Mouse (Mus musculus) T-helper 2 cell (primary cell): ENCODE results near the gene Zranb3.

Experiments
- in situ Hi-C: fragments of 300-600 bp; cut with MboI, MseI; formaldehyde crosslinking; loops from one replicate; pipeline ENCODE4 v1.15.1; 2025; ENCODE audit warnings: high pct_unique_total_duplicates

Gene Zranb3

DNA sequence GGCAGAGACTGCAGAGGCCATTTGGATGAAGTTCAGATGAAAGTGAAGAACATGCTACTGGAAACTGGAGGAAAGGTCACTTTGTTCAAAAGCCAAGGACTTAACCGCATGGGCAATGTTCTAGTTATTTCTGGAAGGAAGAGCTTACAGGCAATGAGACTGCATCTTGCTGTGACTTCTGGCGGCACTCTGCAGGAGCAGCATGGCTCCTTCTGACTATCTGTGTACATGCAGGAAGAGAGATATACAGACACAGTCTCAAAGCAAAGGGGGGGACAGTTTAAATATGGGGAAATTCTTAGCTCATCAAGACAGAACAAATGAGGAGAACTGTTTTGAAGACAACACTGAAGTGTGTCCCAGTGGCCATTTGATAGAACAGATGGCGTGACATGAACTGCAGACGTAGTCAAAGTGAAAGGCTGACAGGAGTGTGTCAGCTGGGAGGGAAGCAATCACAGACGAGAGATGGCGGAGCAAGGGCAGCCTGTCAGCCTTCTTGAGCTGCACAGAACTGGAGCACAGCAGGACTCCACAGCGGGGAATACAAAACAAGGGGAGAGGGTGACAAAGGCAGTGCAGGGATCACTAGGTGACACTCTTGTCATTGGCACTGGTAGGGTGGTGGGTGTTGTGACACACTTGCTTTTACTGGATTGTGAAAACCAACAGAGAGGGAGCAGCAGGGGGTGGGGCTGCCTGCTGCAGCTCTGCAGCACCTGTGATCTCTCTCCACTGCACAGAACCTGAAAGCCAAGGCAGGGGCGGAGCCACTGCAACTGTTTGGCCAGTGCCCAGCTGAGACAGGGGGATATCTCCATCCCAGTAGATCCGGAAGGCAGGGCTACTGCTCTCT lies 112.7 kb downstream of the Zranb3 start:
- in situ Hi-C loops = no loop called here

GRCm38 (mm10) chr1:127989387-127989786 lies 113.5 kb downstream of the Zranb3 start:
- in situ Hi-C loops = no loop called here

DNA sequence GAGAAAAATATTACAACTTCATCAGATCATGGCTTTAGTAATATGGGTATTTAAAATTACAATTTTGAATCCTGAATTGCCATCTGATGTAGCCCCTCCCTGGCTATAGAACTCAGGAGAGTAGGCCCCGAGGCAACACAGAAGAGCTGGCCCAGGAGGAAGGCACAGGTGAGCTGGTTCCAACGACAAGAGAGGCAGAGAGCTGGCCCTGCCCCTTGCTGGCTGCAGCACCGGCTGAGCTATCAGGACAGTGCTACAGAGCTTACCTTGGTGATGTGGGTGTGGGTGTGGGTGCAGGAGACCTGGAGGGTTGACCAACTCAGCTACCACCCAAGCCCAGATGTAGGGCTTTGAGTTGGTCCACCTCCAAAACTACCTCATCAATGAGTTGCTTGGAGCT lies 114.6 kb downstream of the Zranb3 start:
- in situ Hi-C loops = no loop called here

DNA sequence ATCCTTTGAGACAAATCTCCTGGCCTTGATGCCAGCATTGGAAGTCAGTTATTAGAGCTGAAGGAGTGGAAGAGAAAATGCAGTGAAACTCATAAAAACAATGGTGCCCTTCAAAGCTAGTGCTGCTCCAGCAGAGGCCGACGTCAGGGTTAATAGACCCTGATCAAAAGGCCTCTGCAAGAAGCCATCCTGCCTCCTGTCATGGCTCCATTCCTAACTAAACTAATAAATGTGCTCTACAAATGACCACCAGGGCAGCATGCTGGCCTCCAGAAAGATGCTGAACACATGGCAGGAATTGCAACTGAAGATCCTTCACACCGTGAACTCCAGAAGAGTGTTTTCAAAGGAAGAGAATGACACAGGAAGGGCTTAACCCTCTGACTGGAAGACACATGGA lies 117.5 kb downstream of the Zranb3 start:
- in situ Hi-C loops = no loop called here

- in situ Hi-C loops = no loop called here
These were observed 119.4 kb downstream of the Zranb3 start for GRCm38 (mm10) chr1:127983274-127983993.

- in situ Hi-C loops = no loop called here
These were observed 120.6 kb downstream of the Zranb3 start for GRCm38 (mm10) chr1:127982268-127982667.

DNA sequence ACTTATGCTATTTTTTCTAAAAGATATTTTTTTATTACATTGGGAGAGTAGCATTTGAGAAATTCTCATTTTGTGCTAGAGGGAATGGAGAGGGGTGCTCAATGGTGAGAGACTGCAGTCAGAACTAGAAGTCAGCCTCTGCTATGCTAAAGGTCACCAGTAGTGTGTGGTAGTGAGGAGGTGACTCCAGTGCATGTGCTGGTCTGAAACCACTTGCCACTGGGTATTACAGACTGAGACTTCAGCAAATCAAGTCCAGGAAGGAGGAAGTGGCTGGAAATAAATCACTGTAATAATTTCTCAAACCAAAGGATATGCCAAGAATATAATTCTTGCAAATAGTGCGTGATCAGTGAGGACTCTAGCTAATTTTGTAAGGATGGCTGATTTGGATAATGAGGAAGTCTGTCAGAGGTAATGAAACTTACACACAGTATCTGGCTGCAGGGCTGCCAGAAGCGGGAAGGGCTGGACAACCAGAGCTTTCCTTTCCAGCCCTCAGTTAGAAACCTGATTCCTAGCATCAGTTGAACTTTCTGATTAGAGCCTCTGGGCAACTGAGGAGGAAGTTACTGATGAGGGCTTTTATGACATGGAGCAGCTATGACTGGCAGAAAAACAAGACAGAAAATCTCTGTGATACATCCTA lies 121.8 kb downstream of the Zranb3 start:
- in situ Hi-C loops = no loop called here

- in situ Hi-C loops = no loop called here
These were observed 124.7 kb downstream of the Zranb3 start for GRCm38 (mm10) chr1:127978125-127978524.

- in situ Hi-C loops = no loop called here
These were observed 126.7 kb downstream of the Zranb3 start for GRCm38 (mm10) chr1:127976106-127976505.

GRCm38 (mm10) chr1:127975676-127976075 lies 127.2 kb downstream of the Zranb3 start:
- in situ Hi-C loops = no loop called here

GRCm38 (mm10) chr1:127974082-127974481 lies 128.8 kb downstream of the Zranb3 start:
- in situ Hi-C loops = loop anchor here (25.0 kb wide), 1 partner anchor 787 kb away; no protein-coding TSS in a partner anchor

DNA sequence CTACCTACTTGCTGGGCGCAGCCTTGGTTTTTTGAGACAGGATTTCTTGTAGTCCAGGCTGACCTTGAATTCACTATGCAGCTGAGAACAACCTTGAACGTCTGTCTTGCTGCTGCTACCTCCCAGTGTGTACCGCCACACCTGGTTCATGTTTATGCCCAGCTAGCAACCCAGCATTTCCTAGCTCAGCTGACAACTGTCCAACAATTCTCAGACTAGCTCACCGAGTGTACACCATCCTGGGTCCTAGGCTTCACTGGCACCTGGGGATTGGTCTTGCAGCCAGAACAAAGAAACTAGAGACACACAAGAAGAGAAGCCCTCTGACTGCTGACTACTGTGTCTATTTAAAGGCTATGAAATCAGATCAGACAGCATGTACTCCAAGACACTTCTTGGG lies 132.0 kb downstream of the Zranb3 start:
- in situ Hi-C loops = loop anchor here (25.0 kb wide), 1 partner anchor 784 kb away; no protein-coding TSS in a partner anchor

DNA sequence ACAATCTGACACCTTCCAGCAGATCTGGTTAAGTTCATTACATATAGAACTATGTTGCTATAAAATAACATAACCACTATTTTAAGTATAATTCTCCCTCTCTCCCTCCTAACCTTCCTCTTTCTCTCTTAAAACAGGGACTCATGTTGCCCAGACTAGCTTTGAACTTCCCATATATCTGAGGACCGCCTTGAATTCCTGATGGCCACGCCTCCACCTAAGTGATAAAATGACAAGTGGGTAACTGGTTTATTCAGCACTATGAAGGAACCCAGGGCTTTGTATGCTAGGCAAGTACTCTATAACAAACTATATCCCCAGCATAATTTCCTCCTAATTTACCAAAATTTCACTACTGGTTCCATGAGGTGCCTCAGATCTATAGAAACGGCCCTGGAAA lies 139.5 kb downstream of the Zranb3 start:
- in situ Hi-C loops = loop anchor here (10.0 to 25.0 kb wide), 2 partner anchors 776 to 1329 kb away; no protein-coding TSS in a partner anchor

DNA sequence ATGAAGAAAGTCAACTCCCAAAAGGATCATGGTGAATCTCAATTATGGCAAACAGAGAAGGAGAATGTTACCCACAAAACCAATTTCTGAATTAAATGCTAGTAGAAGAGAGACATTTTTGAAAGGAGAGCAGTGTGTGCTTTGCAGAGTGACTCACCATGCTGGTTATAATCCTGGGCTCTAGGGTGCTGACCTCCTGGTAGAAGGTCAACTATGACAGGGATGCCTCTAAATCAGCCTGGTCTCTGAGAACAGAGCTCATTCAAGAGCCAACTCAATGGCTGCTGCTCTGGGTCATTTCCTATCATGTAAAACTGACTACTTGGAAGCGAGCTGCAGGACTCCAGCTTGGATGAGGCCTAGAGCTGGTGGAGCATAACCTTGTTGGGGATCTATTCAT lies 141.7 kb downstream of the Zranb3 start:
- in situ Hi-C loops = loop anchor here (10.0 to 25.0 kb wide), 2 partner anchors 774 to 1326 kb away; no protein-coding TSS in a partner anchor

DNA sequence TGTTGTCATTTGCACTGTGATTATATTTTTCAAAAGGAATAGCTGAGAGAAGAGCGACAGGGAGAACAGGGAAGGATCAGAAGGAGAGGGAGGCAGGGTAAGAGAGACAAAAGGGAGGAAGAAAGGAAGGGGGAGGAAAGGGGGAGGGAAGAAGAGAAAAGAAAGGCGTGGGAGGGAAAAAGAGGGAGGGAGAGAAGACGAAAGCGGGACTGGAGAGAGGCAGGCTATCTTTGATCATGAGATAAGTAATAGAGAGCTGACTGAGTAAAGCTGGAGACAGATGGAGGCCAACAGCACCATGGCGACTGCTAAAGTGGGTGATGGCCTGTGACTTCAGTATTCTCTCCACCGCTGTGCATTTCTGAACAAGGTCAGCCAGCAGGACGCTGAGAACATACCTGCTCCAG lies 143.5 kb downstream of the Zranb3 start:
- in situ Hi-C loops = loop anchor here (25.0 kb wide), 1 partner anchor 772 kb away; no protein-coding TSS in a partner anchor

- in situ Hi-C loops = loop anchor here (25.0 kb wide), 1 partner anchor 772 kb away; no protein-coding TSS in a partner anchor
These were observed 144.0 kb downstream of the Zranb3 start for GRCm38 (mm10) chr1:127958801-127959200.

DNA sequence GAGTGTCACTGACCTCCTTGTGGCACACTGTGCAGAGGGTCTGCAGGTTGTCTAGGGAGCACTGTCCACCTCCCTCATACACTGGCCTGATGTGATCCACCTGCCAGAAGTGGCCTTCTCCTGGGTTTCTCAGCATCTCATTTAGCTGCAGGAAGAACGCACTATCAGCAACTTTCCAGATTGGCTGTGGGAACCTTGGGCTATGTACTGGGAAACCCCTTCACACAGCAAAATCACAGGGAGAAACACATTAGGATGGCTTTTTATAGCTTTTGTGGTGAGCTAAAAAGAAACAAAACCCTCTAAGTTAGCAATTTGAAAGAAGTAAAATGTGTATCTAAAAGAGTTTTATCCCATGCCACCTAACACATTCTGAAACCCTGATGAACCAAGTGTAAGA lies 146.3 kb downstream of the Zranb3 start:
- in situ Hi-C loops = loop anchor here (25.0 kb wide), 1 partner anchor 769 kb away; no protein-coding TSS in a partner anchor

GRCm38 (mm10) chr1:127954800-127955199 lies 148.0 kb downstream of the Zranb3 start:
- in situ Hi-C loops = loop anchor here (25.0 kb wide), 1 partner anchor 767 kb away; no protein-coding TSS in a partner anchor

DNA sequence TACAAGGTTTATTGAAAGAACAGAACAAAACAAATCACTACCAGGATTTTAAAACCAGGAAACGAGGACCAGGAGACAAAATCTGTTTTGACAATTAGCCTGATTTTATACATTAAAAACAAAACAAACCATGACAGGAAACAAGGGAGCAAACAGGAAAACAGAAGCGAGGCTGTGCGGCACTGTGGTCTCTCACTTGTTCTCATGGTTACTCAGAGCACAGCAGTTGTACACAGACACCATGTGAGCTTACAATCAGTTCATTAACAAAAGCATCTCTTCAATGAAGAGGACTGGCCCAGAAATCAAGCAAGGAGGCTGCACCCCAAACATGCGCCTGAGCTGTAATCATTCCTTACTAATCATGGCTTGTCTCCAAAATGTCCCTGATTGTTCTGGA lies 148.6 kb downstream of the Zranb3 start:
- in situ Hi-C loops = loop anchor here (25.0 kb wide), 1 partner anchor 767 kb away; no protein-coding TSS in a partner anchor

- in situ Hi-C loops = loop anchor here (25.0 kb wide), 1 partner anchor 765 kb away; no protein-coding TSS in a partner anchor
These were observed 150.6 kb downstream of the Zranb3 start for GRCm38 (mm10) chr1:127952276-127952675.

GRCm38 (mm10) chr1:127948748-127949147 lies 154.1 kb downstream of the Zranb3 start:
- in situ Hi-C loops = no loop called here
